Mouse (Mus musculus) T-helper 17 cell (primary cell): ENCODE measurements around the gene Snn.
"Not testable (repeated sequence)": the region's sequence is repeated elsewhere in the genome, so short reads cannot be mapped to it uniquely, and the experiment has no call there.

Experiments used
- in situ Hi-C, 2 experiments: fragments of 300-600 bp; cut with MboI, MseI; formaldehyde crosslinking; loops; 1 replicate in 1 of 2; 2 replicates in 1 of 2; pipeline ENCODE4 v1.15.1; 2025; ENCODE audit warnings: high pct_unique_total_duplicates in 2 of 2

Snn gene

DNA sequence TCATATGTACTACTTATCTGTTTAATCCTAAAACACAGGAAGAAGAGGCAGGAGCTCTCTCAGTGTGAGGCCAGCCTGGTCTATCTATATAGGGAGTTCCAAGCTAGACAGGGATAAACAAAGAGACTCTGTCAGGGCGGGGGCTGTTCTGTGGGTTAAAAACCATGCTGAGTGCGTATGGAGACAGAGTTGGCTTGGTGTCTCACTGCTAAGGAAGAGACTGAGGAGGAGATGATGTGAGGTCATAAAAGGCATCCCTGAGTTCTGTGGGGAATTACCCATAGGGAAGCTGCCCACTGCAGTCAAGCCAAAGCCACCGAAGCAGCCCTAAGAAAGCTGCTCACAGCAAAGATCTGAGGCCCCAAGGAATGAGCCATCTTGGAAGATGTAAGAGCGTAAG is at the start of gene Snn:
Snn (plus strand) TSS at position 301 of the 400 bp plus-strand sequence.
- in situ Hi-C loops: no loop called here

- in situ Hi-C loops: no loop called here
Measured at GRCm38 (mm10) chr16:11011206-11011605, 49.5 kb upstream of the Snn start.

- in situ Hi-C loops: no loop called here
Measured at GRCm38 (mm10) chr16:11011939-11012338, 48.8 kb upstream of the Snn start.

DNA sequence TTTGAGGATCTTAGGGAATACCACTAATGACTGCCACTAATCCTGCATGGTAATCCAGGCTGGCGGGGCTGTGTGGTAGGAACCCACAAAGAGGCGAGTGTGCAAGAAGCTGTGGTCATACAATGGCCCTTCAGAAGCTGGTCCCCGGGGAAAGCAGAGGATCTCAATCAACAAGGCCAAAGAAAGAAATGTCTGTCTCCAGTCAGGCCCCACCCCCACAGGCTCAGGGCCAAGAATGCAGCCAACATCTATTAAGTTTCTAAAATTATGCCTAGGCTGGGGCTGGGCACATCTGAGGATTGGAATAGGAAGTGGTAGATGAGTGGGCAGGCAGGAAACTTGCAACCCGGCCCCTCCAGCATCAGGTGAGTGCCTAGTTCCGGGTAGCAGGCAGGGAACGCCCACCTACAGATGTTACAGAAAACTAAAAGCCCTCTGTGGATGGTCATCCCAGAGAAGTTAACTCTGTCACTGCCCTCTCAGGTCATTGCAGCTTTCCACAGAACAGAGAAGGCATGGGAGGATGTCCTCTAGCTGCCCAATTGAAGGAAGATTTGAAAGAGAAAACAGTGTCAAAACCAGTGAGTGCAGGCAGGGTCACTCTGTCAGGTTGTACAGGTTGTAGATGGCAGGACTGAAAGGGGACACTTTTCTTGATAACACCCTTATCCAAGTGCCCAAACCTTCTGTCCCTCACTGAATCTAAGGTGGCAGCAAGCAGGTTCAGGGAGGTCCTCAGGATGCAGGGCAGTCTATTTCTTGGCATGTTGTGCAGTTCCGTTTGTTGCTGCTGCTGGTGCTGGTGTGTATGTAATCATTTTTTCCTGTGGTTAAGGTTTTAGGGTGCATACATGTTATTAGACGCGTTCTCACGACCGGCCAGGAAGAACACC is 47.9 kb upstream of the Snn start:
- in situ Hi-C loops: no loop called here

DNA sequence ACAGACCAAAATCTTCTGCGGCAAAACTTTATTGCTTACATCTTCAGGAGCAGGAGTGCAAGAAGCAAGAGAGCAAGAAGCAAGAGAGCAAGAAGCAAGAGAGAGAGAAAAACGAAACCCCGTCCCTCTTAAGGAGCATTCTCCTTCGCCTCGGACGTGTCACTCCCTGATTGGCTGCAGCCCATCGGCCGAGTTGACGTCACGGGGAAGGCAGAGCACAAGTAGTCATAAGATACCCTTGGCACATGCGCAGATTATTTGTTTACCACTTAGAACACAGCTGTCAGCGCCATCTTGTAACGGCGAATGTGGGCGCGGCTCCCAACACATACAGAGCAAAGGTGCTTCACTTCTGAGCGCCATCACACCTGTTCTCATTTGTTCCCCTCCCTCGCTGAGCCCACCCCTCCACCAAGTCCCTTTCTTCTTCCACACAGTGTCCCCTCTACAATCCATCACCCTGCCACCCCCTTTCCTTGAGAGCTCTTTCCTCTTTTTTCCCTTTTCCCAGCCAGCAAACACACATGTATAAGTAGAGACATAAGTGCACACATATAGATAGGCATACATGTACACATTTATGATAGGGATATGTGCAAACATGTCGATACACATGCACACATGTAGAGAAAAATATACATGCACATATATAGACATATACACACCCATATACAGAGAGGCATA is 47.1 kb upstream of the Snn start:
- in situ Hi-C loops: not testable (repeated sequence)

DNA sequence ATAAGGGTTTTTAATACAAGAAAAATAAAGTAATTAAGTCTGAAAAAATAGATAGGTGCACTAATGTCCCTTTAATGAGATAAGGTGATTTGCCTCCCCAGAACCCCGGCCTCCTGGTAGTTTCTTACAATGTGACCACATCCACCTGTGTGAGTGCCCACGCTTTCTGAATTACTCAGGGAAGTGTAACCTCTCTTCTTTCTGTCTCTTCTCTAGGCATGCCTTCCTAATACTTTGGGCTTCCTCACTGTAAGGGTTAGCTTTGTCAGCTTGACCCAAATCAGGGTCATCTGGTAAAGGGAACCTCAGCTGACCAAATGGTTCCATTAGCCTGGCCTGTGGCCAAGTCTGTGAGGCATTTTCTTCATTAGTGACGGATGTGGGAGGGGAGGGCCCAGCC is 46.3 kb upstream of the Snn start:
- in situ Hi-C loops: no loop called here

DNA sequence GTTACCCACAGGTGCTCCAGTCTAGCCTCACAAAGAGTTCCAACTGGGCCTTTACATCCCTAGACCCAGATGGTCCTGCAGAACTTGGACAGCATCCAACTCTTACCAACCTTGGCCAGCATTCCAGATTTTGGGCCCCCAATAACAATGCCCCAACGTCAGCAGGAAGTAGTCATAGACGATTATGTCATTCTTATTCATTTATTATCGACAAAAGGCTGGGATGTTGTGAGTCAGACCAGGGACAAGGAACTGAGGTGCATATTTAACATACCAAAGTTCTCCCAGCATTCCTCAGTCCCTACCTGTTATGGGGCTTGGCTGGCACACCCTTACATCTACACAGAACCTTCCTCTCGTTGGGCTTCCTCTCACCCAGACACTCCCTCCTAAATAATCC is 44.4 kb upstream of the Snn start:
- in situ Hi-C loops: no loop called here

DNA sequence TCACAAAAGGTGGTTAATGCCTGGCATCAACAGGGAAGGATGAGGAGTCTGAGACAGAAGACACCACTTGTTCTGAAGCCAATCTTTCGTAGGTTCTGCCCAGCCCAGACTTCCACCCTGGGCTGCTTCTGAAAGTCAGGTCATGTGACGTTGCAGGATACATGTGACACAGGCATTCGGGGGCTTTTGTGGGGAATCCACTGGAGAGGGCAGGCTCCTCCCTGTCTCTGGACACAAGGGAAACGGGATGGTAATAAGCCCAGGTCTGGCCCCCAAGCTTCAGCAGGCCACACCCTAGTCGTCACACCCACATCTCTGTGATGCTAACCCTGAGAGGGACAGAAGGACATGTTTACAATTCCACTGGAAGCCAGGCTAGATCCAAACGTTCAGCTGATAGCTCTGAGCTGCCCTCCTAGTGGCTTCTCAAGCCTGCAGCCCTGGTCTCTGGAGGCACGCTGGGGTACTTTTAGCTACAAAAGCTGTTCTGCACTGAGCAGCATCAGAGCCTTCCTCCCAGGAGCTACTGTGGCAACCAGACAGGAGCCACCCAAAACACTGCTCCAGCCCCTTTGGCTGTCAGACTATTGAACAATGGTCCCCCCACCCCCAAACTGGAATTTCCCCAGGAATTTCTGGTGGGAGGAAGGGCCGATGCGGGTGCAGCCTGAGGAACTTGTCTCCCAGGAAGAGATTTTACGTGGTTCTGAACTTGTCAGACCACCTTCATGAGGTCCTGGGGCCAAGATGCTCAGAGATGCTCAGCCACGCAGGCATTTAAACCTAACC is 42.7 kb upstream of the Snn start:
- in situ Hi-C loops: no loop called here

- in situ Hi-C loops: no loop called here
Measured at GRCm38 (mm10) chr16:11021403-11022112, 39.2 kb upstream of the Snn start.

DNA sequence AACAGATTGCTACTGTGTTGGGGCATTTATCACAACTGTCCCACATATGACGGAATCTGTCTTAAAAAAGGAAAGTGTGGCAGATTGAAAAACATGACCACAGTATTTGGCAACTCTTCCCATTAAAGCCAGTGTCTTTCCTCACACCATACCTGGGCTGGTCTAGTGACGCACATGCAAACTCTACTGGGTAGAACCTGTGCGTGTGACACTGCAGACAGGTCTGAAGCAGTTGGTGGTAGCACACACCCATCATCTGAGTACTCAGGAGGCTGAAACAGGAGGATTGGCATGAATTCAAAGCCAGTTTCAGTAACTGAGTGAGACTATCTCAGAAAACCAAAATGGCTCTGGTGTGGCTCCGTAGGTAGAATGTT is 38.6 kb upstream of the Snn start:
- in situ Hi-C loops: no loop called here

DNA sequence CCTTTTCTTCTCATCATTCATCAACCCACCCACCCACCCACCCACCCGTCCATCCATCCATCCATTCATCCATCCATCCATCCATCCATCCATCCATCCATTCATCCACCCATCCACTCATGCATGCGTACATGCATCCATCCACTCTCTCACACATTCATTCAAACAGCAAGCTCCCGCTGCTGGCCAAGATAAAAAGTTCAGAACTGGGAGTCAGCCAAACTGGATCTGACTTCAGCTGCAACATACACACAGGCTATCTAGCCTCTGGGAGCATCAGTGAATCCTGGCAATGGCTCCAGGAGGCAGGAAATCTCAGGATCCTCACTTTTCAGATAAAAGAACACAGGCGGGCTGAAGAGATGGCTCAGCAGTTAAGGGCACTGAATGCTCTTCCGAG is 37.1 kb upstream of the Snn start:
- in situ Hi-C loops: no loop called here

DNA sequence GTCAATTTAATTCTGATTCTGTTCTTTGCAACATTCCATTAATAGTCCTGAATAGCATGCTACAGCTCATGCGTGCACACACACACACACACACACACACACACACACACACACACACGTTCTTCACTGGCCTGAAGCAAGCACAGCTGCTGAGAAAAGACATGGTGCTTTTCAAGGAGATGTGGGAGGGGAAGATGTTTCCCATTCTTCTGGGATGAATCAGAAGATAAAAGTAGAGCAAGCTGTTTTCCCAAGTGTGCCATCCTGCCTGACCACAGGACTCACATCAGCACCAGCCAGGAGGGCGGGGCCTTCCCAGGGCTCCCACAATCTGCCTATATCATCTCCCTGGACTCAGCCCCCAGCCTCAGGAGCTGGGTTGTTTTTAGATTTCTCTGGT is 35.9 kb upstream of the Snn start:
- in situ Hi-C loops: no loop called here

DNA sequence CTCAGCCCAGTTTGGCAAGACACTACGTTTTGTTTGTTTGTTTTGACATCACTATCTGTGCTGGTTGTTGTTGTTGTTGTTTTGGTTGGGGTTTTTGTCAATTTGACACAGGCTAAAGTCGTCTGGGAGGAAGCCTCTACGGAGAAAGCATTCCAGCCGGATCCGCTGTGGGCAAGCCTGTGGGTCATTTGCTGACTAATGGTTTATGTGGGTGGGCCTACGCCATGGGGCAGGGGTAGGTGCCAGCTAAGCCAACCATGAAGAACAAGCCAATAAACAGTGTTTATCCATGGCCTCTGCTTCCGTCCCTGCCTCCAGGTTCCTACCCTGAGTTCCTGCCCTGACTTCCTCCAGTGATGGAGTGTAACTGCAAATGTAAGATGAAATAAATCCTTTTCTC is 32.5 kb upstream of the Snn start:
- in situ Hi-C loops: no loop called here

GRCm38 (mm10) chr16:11030844-11031243 is 29.9 kb upstream of the Snn start:
- in situ Hi-C loops: loop anchor here (5.0 kb wide), 2 partner anchors 49 to 154 kb away; no protein-coding TSS in a partner anchor

GRCm38 (mm10) chr16:11031320-11031719 is 29.4 kb upstream of the Snn start:
- in situ Hi-C loops: loop anchor here (5.0 kb wide), 2 partner anchors 49 to 154 kb away; no protein-coding TSS in a partner anchor

DNA sequence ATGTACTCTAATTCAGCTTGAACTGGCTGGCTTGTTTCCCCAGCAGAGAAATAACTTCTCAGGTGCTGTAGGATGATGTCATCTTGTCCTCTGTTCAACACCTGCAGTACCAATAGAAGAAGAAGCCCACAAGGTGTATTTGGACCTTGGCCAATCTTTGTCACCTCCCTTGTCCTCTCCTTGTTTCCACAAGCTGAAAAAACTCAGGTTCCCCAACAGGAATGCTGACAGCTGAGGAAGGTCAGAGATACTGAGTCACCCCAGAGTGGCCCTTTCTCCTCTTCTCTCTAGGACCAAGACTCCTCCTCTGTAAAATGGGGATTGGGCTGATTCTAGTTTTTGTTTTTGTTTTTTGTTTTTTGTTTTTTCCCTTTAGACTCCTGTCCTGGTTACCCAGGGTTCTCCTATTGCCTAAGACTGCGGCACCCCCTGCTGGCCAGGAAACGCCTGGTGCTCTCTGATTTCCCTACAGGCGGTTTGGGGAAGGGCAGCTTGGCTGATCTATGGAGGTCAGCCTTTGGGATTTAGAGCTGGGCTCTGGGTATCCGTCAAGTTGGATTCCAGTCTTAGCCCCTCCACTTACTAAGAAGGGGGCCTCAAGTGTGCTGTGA is 26.4 kb upstream of the Snn start:
- in situ Hi-C loops: loop anchor here (5.0 kb wide), 2 partner anchors 52 to 157 kb away; no protein-coding TSS in a partner anchor

DNA sequence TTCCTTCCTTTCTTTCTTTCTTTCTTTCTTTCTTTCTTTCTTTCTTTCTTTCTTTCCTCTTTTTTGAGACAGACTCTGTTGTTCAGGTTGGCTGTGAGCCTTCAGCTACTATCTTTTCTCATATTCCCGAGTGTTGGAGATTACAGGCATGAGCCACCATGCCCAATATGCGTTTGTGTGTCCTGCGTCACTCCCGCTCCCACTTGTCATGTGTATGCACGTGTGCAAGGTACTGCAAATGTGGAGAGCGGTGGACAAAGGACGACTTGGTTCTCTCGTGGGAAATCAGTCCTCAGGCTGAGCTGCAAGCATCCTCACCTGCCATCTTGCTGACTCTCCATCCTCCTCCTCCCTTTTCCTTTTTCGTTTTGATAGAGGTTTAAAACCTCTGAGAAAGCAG is 25.5 kb upstream of the Snn start:
- in situ Hi-C loops: no loop called here

DNA sequence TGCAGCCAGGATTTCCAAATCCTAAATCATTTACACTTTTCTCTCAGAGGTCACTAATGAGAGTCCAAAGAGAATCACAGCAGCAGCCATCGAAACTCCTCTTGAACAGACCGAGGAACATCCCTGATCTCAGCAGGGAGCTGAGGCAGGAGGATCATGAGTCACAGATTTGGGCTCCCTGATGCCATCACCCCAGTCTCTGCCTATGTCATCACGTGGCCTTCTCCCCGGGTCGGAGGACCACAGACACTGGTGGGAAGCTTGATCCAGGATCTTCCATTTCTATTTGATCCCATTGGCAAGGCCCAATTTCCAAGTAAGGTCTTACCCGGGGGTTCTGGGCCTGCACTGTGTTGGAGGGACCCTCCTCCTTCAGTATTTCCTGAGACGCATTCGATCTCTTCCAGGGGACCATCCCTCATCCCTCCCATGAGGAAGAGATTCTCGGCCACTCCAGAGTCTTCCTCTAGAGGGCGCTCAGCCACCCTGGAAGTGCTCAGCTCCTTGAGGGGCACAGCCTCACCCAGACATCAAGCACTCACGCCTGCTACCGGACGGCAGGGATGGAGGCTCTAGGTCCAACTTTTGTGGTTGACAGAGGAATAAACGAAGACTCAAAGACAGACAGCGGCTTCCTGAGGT is 24.8 kb upstream of the Snn start:
- in situ Hi-C loops: no loop called here

- in situ Hi-C loops: loop anchor here in 1 of 2 experiments (5.0 kb wide), 1 partner anchor 377 kb away; no protein-coding TSS in a partner anchor
Measured at GRCm38 (mm10) chr16:11040603-11041002, 20.1 kb upstream of the Snn start.

- in situ Hi-C loops: loop anchor here in 1 of 2 experiments (5.0 kb wide), 1 partner anchor 374 kb away; no protein-coding TSS in a partner anchor
Measured at GRCm38 (mm10) chr16:11043239-11043638, 17.5 kb upstream of the Snn start.
